Comparison of ENCODE assay signal across 15 mouse cellular contexts in genomic region chr16:7931676-7932075, GRCm38 (mm10).
"Had no signal": no experiment of that assay in that cellular context is flagged by ENCODE, and none has a peak within 500 bp of the region (broad histone marks: within the 10 kb centered on the region; RNA-seq: fewer than 3 reads in every experiment).

No protein-coding gene starts in this region.

- H3K4me2 ChIP-seq: lung, embryonic 14.5 days; midbrain, embryonic 13.5 days; neural tube, embryonic 13.5 days; neural tube, embryonic 15.5 days had no signal

- ATAC-seq: midbrain, embryonic 13.5 days; midbrain, embryonic 16.5 days had no signal

- H3K4me1 ChIP-seq: neural tube, embryonic 15.5 days had no signal

- DNase-seq: lung, adult 18-20 months; lung, postnatal 4 days; right cerebral cortex, adult 18-20 months; right cerebral cortex, postnatal 25 days; right cerebral cortex, postnatal 4 days; spleen, adult 18-20 months; thymus, adult 18-20 months; thymus, postnatal 36 days had no signal

- H3K27ac ChIP-seq: midbrain, embryonic 10.5 days; midbrain, embryonic 13.5 days; neural tube, embryonic 13.5 days; neural tube, embryonic 15.5 days had no signal

- H3K9ac ChIP-seq: lung, embryonic 14.5 days; midbrain, embryonic 13.5 days; neural tube, embryonic 13.5 days; neural tube, embryonic 15.5 days had no signal

- H3K9me3 ChIP-seq: midbrain, embryonic 10.5 days; midbrain, embryonic 13.5 days; neural tube, embryonic 13.5 days; neural tube, embryonic 15.5 days had no signal

- H3K4me3 ChIP-seq: midbrain, embryonic 10.5 days; midbrain, embryonic 13.5 days; myocyte; neural tube, embryonic 13.5 days; neural tube, embryonic 15.5 days had no signal

- H3K27me3 ChIP-seq: midbrain, embryonic 13.5 days; neural tube, embryonic 13.5 days; neural tube, embryonic 15.5 days had no signal

- H3K36me3 ChIP-seq: midbrain, embryonic 10.5 days; midbrain, embryonic 13.5 days; neural tube, embryonic 13.5 days; neural tube, embryonic 15.5 days had no signal
